Comparison of ENCODE assay signal across 8 mouse cellular contexts in the genomic region with DNA sequence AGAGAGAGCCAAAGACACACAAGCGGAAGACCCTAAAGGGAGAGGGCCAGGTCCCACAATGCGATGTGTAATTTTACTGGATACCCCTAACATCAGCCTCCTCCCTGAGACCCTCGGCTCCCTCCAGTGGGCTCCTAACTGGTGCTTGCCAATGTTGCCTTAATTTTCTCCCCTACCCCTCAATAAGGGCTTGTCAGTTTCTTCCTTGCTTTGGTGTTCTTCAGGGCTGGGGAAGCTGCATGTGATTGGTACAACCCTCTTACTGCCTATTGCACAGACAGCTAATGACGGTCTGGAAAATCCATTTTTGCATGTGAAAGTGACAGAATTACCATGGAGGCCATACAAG. TPM values are rescaled to one million over a fixed set of nuclear protein-coding genes. Genes with fewer than 3 reads are reported as not detected.
DNase-seq lines count a peak whose midpoint lies in the region; ATAC-seq lines count a peak whose summit lies in the region.

No protein-coding gene starts in this region.

- peaks cover 16% of the 10 kb centered on the region for H3K4me1 ChIP-seq in neural tube, embryonic 11.5 days (ENCODE audit: control insufficient read depth, insufficient read depth, low read length)
- H3K4me1 ChIP-seq in forebrain, embryonic 14.5 days (ENCODE audit: control insufficient read depth, insufficient read depth, low read length) = peaks cover 41% of the 10 kb centered on the region
- peaks cover 74% of the 10 kb centered on the region for H3K4me1 ChIP-seq in limb, embryonic 15.5 days
- peaks cover 48% of the 10 kb centered on the region for H3K4me1 ChIP-seq in stomach, embryonic 15.5 days

- H3K9me3 ChIP-seq in neural tube, embryonic 11.5 days (ENCODE audit: control insufficient read depth, low read length) = no peaks in the 10 kb centered on the region
- no peaks in the 10 kb centered on the region for H3K9me3 ChIP-seq in forebrain, embryonic 14.5 days (replicated peaks; ENCODE audit: control insufficient read depth, low read length)
- H3K9me3 ChIP-seq in limb, embryonic 15.5 days = no peaks in the 10 kb centered on the region
- no peaks in the 10 kb centered on the region for H3K9me3 ChIP-seq in stomach, embryonic 15.5 days

- H3K4me2 ChIP-seq in neural tube, embryonic 11.5 days (ENCODE audit: low read depth) = peak overlapping the region; percentile 30
- peak overlapping the region; percentile 98 for H3K4me2 ChIP-seq in forebrain, embryonic 14.5 days (ENCODE audit: low read length)
- H3K4me2 ChIP-seq in limb, embryonic 15.5 days = peak overlapping the region; percentile 90
- H3K4me2 ChIP-seq in stomach, embryonic 15.5 days = peak overlapping the region; percentile 91

- no peaks in the 10 kb centered on the region for H3K27me3 ChIP-seq in neural tube, embryonic 11.5 days (ENCODE audit: control insufficient read depth, insufficient read depth, low read length)
- no peaks in the 10 kb centered on the region for H3K27me3 ChIP-seq in forebrain, embryonic 14.5 days (replicated peaks; ENCODE audit: control insufficient read depth, insufficient read depth, low read length)
- H3K27me3 ChIP-seq in limb, embryonic 15.5 days = no peaks in the 10 kb centered on the region
- no peaks in the 10 kb centered on the region for H3K27me3 ChIP-seq in stomach, embryonic 15.5 days (replicated peaks)

- no peak overlapping the region for H3K4me3 ChIP-seq in neural tube, embryonic 11.5 days (ENCODE audit: low read depth, low read length)
- H3K4me3 ChIP-seq in forebrain, embryonic 14.5 days (ENCODE audit: low read depth, low read length) = peak overlapping the region; percentile 6; the same call in 1 of the 2 replicates
- H3K4me3 ChIP-seq in limb, embryonic 15.5 days = peak overlapping the region; percentile 77
- H3K4me3 ChIP-seq in stomach, embryonic 15.5 days (replicated peaks) = peak overlapping the region; percentile 16

- no peaks in the 10 kb centered on the region for H3K36me3 ChIP-seq in neural tube, embryonic 11.5 days (ENCODE audit: control insufficient read depth, insufficient read depth, low read length)
- H3K36me3 ChIP-seq in forebrain, embryonic 14.5 days (ENCODE audit: control insufficient read depth, insufficient read depth, low read length) = no peaks in the 10 kb centered on the region
- 0 out of 2 replicates have a peak, but pooled peaks cover 3% of the 10 kb centered on the region for H3K36me3 ChIP-seq in limb, embryonic 15.5 days
- no peaks in the 10 kb centered on the region for H3K36me3 ChIP-seq in stomach, embryonic 15.5 days

- H3K27ac ChIP-seq in neural tube, embryonic 11.5 days (ENCODE audit: low read depth, low read length) = no peak overlapping the region
- H3K27ac ChIP-seq in forebrain, embryonic 14.5 days (ENCODE audit: low read depth, low read length) = no peak overlapping the region; the same call in 1 of the 2 replicates
- peak overlapping the region; percentile 83 for H3K27ac ChIP-seq in limb, embryonic 15.5 days
- peak overlapping the region; percentile 44 for H3K27ac ChIP-seq in stomach, embryonic 15.5 days

- no peak for DNase-seq in neural tube, embryonic 11.5 days (ENCODE audit: low spot score)
- DNase-seq in neural tube, embryonic 10.5 days (ENCODE audit: extremely low spot score, low spot score) = no peak
- DNase-seq in forebrain, embryonic 14.5 days (ENCODE audit: low spot score) = no peak
- no peak for DNase-seq in adrenal gland, adult 8-10 months
- DNase-seq in layer of hippocampus, adult 9-10 months (ENCODE audit: low spot score) = no peak

- ATAC-seq in neural tube, embryonic 11.5 days (ENCODE audit: insufficient read depth, low FRiP score, low TSS enrichment) = no peak
- ATAC-seq in forebrain, embryonic 14.5 days = no peak
- ATAC-seq in limb, embryonic 15.5 days (ENCODE audit: insufficient number of reproducible peaks, low FRiP score, low TSS enrichment, low read depth) = no peak
- no peak for ATAC-seq in stomach, embryonic 15.5 days (ENCODE audit: insufficient read depth, low FRiP score, low read depth)
- ATAC-seq in megakaryocyte progenitor cell, adult 5-6 weeks (replicated peaks; ENCODE audit: poor library complexity) = no peak

- 68% methylated on average over 4 of the region's 4 CpGs for WGBS in neural tube, embryonic 11.5 days
- 23% methylated on average over 4 of the region's 4 CpGs for WGBS in forebrain, embryonic 14.5 days
- 14% methylated on average over 4 of the region's 4 CpGs for WGBS in limb, embryonic 15.5 days
- WGBS in stomach, embryonic 15.5 days = 26% methylated on average over 4 of the region's 4 CpGs

- H3K9ac ChIP-seq in neural tube, embryonic 11.5 days (ENCODE audit: low read length) = no peak overlapping the region
- H3K9ac ChIP-seq in forebrain, embryonic 14.5 days (ENCODE audit: low read length) = peak overlapping the region; percentile 33
- no peak overlapping the region for H3K9ac ChIP-seq in limb, embryonic 15.5 days
- no peak overlapping the region for H3K9ac ChIP-seq in stomach, embryonic 15.5 days

RNA-seq across cellular contexts. Expression of a gene that starts 1.9 kb away (rescaled TPM):
- 12.3 and 13.6 TPM in 2 replicates for polyA plus RNA-seq in neural tube, embryonic 11.5 days (2014; fragmentation: Nextera tagmentation; extraction: Ambion mirVana)
- polyA plus RNA-seq in forebrain, embryonic 14.5 days (2014; fragmentation: Nextera tagmentation; extraction: Ambion mirVana) = 9.6 and 9.9 TPM in 2 replicates
- 13.1 and 14.5 TPM in 2 replicates for polyA plus RNA-seq in limb, embryonic 15.5 days (2015; fragmentation: Nextera tagmentation; extraction: Ambion mirVana)
- 10.0 and 10.5 TPM in 2 replicates for polyA plus RNA-seq in stomach, embryonic 15.5 days (2015; fragmentation: Nextera tagmentation; extraction: Ambion mirVana)
- total RNA-seq in adrenal gland, adult 8-10 months (2022) = 10 to 100 TPM; 30.3 to 54.2 (median 37.9) TPM
- 3.6 and 4.9 TPM in 2 replicates for total RNA-seq in megakaryocyte progenitor cell, adult 5-6 weeks (2015)
- total RNA-seq in megakaryocyte progenitor cell, adult 5-6 weeks (2017) = 2.2 and 4.5 TPM in 2 replicates

RNA-seq across cellular contexts. Expression of a gene that starts 2.0 kb away (rescaled TPM):
- polyA plus RNA-seq in neural tube, embryonic 11.5 days (2014; fragmentation: Nextera tagmentation; extraction: Ambion mirVana) = 39.5 and 47.0 TPM in 2 replicates
- 27.4 and 29.7 TPM in 2 replicates for polyA plus RNA-seq in forebrain, embryonic 14.5 days (2014; fragmentation: Nextera tagmentation; extraction: Ambion mirVana)
- polyA plus RNA-seq in limb, embryonic 15.5 days (2015; fragmentation: Nextera tagmentation; extraction: Ambion mirVana) = 57.0 and 61.9 TPM in 2 replicates
- 47.0 and 50.6 TPM in 2 replicates for polyA plus RNA-seq in stomach, embryonic 15.5 days (2015; fragmentation: Nextera tagmentation; extraction: Ambion mirVana)
- 10 to 100 TPM; 39.9 to 60.5 (median 52.3) TPM for total RNA-seq in adrenal gland, adult 8-10 months (2022)
- 16.7 and 22.6 TPM in 2 replicates for total RNA-seq in megakaryocyte progenitor cell, adult 5-6 weeks (2015)
- total RNA-seq in megakaryocyte progenitor cell, adult 5-6 weeks (2017) = 13.0 and 18.5 TPM in 2 replicates

Comparison
In these comparisons a context has a peak if more than half of its experiments do, and no peak if none do; other contexts are left out.
1. H3K27ac ChIP-seq: peak in limb, embryonic 15.5 days (single experiment) and stomach, embryonic 15.5 days (single experiment); none in neural tube, embryonic 11.5 days (single experiment) and forebrain, embryonic 14.5 days (single experiment).
2. H3K4me2 ChIP-seq: peak in every context shown above with its lines; median percentile 98 in forebrain, embryonic 14.5 days; 91 in stomach, embryonic 15.5 days; 90 in limb, embryonic 15.5 days; 30 in neural tube, embryonic 11.5 days.